Mouse (Mus musculus) embryo, embryonic 10.5 days (tissue): ENCODE results near the gene Xpc.

Experiments
- DNase-seq: peaks from one replicate; pipeline ENCODE4 v3.0.0-alpha.2; 2015; ENCODE audit warnings: low spot score

Xpc gene

GRCm38 (mm10) chr6:91525544-91525943 is 9.9 kb upstream of the Xpc start:
- no peak for DNase-seq

- no peak for DNase-seq
Measured at GRCm38 (mm10) chr6:91522816-91523215, 7.1 kb upstream of the Xpc start.

GRCm38 (mm10) chr6:91518454-91519020 is 2.8 kb upstream of the Xpc start:
- DNase-seq = no peak

GRCm38 (mm10) chr6:91514737-91515362 is 838 bp downstream of the Xpc start:
- DNase-seq = no peak

- DNase-seq = no peak
Measured at GRCm38 (mm10) chr6:91514135-91514534, 1.6 kb downstream of the Xpc start.

GRCm38 (mm10) chr6:91510211-91510610 is 5.5 kb downstream of the Xpc start:
- DNase-seq = no peak

GRCm38 (mm10) chr6:91509326-91509725 is 6.4 kb downstream of the Xpc start:
- DNase-seq = peak; percentile 73

- DNase-seq = no peak
Measured at GRCm38 (mm10) chr6:91508041-91508440, 7.6 kb downstream of the Xpc start.

- DNase-seq = no peak
Measured at GRCm38 (mm10) chr6:91506036-91506435, 9.7 kb downstream of the Xpc start.

GRCm38 (mm10) chr6:91503302-91503701 is 12.4 kb downstream of the Xpc start:
- no peak for DNase-seq

- no peak for DNase-seq
Measured at GRCm38 (mm10) chr6:91494526-91494925, 21.2 kb downstream of the Xpc start.

GRCm38 (mm10) chr6:91493053-91493452 is 22.6 kb downstream of the Xpc start:
- DNase-seq = no peak

- DNase-seq = no peak
Measured at GRCm38 (mm10) chr6:91491004-91491403, 24.7 kb downstream of the Xpc start.

- DNase-seq = no peak
Measured at GRCm38 (mm10) chr6:91489872-91490271, 25.8 kb downstream of the Xpc start.

GRCm38 (mm10) chr6:91488496-91489212 is 27.0 kb downstream of the Xpc start:
- no peak for DNase-seq

- no peak for DNase-seq
Measured at GRCm38 (mm10) chr6:91486736-91487453, 28.8 kb downstream of the Xpc start.

GRCm38 (mm10) chr6:91483371-91483770 is 32.3 kb downstream of the Xpc start:
- DNase-seq = no peak

GRCm38 (mm10) chr6:91476541-91476940 is 39.1 kb downstream of the Xpc start:
- no peak for DNase-seq

GRCm38 (mm10) chr6:91474441-91475190 is 41.1 kb downstream of the Xpc start:
- no peak for DNase-seq

GRCm38 (mm10) chr6:91473805-91474440 is 41.8 kb downstream of the Xpc start:
- DNase-seq = no peak
